Mouse (Mus musculus) embryonic facial prominence, embryonic 12.5 days (tissue): Measurements from ENCODE around the gene Casp8. TPM values are rescaled to one million over a fixed set of nuclear protein-coding genes. Genes with fewer than 3 reads are reported as not detected.
"Not testable (repeated sequence)": the region's sequence is repeated elsewhere in the genome, so short reads cannot be mapped to it uniquely, and the experiment has no call there.

Source experiments
- ATAC-seq: fragments of 200-750 bp; cut with Nextera tagmentation; 2 replicates; pipeline ENCODE4 v1.8.0; 2017; ENCODE audit not compliant: insufficient number of reproducible peaks, insufficient read depth, low FRiP score, low TSS enrichment
- H3K27ac ChIP-seq: fragments of 300-500 bp; sonication (generic); 2 replicates; pipeline ENCODE4 v1.5.1; 2016; ENCODE audit warnings: mild to moderate bottlenecking
- H3K27me3 ChIP-seq: fragments of 300-500 bp; sonication (generic); 2 replicates; pipeline ENCODE4 v1.6.1; 2016; ENCODE audit warnings: mild to moderate bottlenecking, moderate library complexity
- H3K36me3 ChIP-seq: fragments of 300-500 bp; sonication (generic); 2 replicates; pipeline ENCODE4 v1.6.1; 2016; ENCODE audit warnings: mild to moderate bottlenecking
- H3K4me1 ChIP-seq: fragments of 300-500 bp; sonication (generic); 2 replicates; pipeline ENCODE4 v1.6.1; 2016
- H3K4me2 ChIP-seq: fragments of 300-500 bp; sonication (generic); replicated peaks from 2 replicates; pipeline ENCODE4 v1.6.1; 2016; ENCODE audit warnings: mild to moderate bottlenecking, moderate library complexity
- H3K4me3 ChIP-seq: fragments of 300-500 bp; sonication (generic); 2 replicates; pipeline ENCODE4 v1.5.1; 2016; ENCODE audit warnings: mild to moderate bottlenecking
- H3K9ac ChIP-seq: fragments of 300-500 bp; sonication (generic); 2 replicates; pipeline ENCODE4 v1.6.1; 2016; ENCODE audit warnings: mild to moderate bottlenecking, moderate library complexity
- H3K9me3 ChIP-seq: fragments of 300-500 bp; sonication (generic); 2 replicates; pipeline ENCODE4 v1.6.1; 2016; ENCODE audit warnings: mild to moderate bottlenecking, moderate library complexity
- WGBS: fragments of 180-500 bp; shearing (Covaris S2); methylation state at CpG from one replicate; pipeline ENCODE4 v1.1.7; 2016; 5-methylcytosine and 5-hydroxymethylcytosine counted together
- polyA plus RNA-seq: library from polyadenylated mRNA; unstranded; fragments of >200 nt; fragmentation: Nextera tagmentation; extraction: Ambion mirVana; gene quantifications from 2 replicates; pipeline ENCODE4 v1.2.1, GENCODE M21; 2016

Casp8 gene
- polyA plus RNA-seq, 1 experiment from 2014 or later: 28.9 TPM

GRCm38 (mm10) chr1:58860586-58860985, 65.4 kb downstream of the Casp8 start:
- ATAC-seq, H3K9me3 ChIP-seq, H3K4me1 ChIP-seq, H3K9ac ChIP-seq, H3K4me2 ChIP-seq, H3K27me3 ChIP-seq, H3K4me3 ChIP-seq, H3K36me3 ChIP-seq, H3K27ac ChIP-seq: not testable (repeated sequence)
- WGBS: 75% methylated on average over 3 of the region's 3 CpGs

- H3K4me2 ChIP-seq, H3K4me3 ChIP-seq, H3K27me3 ChIP-seq, H3K9me3 ChIP-seq, H3K27ac ChIP-seq, H3K4me1 ChIP-seq, ATAC-seq, H3K36me3 ChIP-seq, H3K9ac ChIP-seq: not testable (repeated sequence)
- whole genome bisulfite sequencing: 90% methylated on average over 4 of the region's 4 CpGs
Measured at GRCm38 (mm10) chr1:58876500-58876899, 81.3 kb downstream of the Casp8 start.

- H3K9me3 ChIP-seq, H3K4me1 ChIP-seq, ATAC-seq, H3K36me3 ChIP-seq, H3K4me2 ChIP-seq, H3K27ac ChIP-seq, H3K27me3 ChIP-seq, H3K4me3 ChIP-seq, H3K9ac ChIP-seq: not testable (repeated sequence)
- WGBS: 95% methylated on average over 2 of the region's 2 CpGs
Measured at GRCm38 (mm10) chr1:58879291-58879690, 84.1 kb downstream of the Casp8 start.

- not testable (repeated sequence) for ATAC-seq
- 92% methylated on average over 9 of the region's 9 CpGs for WGBS
Measured at GRCm38 (mm10) chr1:58883279-58883678, 88.1 kb downstream of the Casp8 start.

GRCm38 (mm10) chr1:58885646-58886045, 90.5 kb downstream of the Casp8 start:
- Histone ChIP-seq H3K4me2 (no peak overlapping the region), H3K27ac (no peak overlapping the region), H3K36me3 (no peaks in the 10 kb centered on the region), H3K9me3 (no peaks in the 10 kb centered on the region), H3K27me3 (no peaks in the 10 kb centered on the region), H3K4me1 (no peaks in the 10 kb centered on the region), H3K4me3 (no peak overlapping the region), H3K9ac (no peak overlapping the region)
- WGBS: 84% methylated on average over 4 of the region's 4 CpGs
- ATAC-seq: no peak

More at GRCm38 (mm10) chr1:58883279-58883678, 88.1 kb downstream of the Casp8 start:
- H3K27ac ChIP-seq, H3K9me3 ChIP-seq, H3K9ac ChIP-seq, H3K4me2 ChIP-seq, H3K27me3 ChIP-seq, H3K36me3 ChIP-seq, H3K4me3 ChIP-seq, H3K4me1 ChIP-seq: not testable (repeated sequence)

- no peaks in the 10 kb centered on the region for H3K4me1 ChIP-seq
- no peak overlapping the region for H3K9ac ChIP-seq
- no peak for ATAC-seq
- 66% methylated on average over 5 of the region's 5 CpGs for WGBS
- H3K27me3 ChIP-seq: no peaks in the 10 kb centered on the region
- H3K36me3 ChIP-seq: no peaks in the 10 kb centered on the region
- H3K4me2 ChIP-seq: no peak overlapping the region
- no peak overlapping the region for H3K27ac ChIP-seq
- H3K9me3 ChIP-seq: no peaks in the 10 kb centered on the region
- H3K4me3 ChIP-seq: no peak overlapping the region
Measured at GRCm38 (mm10) chr1:58889826-58890546, 94.8 kb downstream of the Casp8 start.

- not testable (repeated sequence) for H3K4me3 ChIP-seq, H3K4me2 ChIP-seq, H3K9ac ChIP-seq, H3K36me3 ChIP-seq, H3K9me3 ChIP-seq, ATAC-seq, H3K27ac ChIP-seq, H3K4me1 ChIP-seq, H3K27me3 ChIP-seq
- 75% methylated on average over 5 of the region's 5 CpGs for WGBS
Measured at GRCm38 (mm10) chr1:58890697-58891290, 95.6 kb downstream of the Casp8 start.

- H3K4me1 ChIP-seq, H3K9ac ChIP-seq, H3K27ac ChIP-seq, ATAC-seq, H3K4me3 ChIP-seq, H3K4me2 ChIP-seq, H3K27me3 ChIP-seq, H3K36me3 ChIP-seq, H3K9me3 ChIP-seq: not testable (repeated sequence)
- 92% methylated on average over 1 of the region's 2 CpGs for WGBS
Measured at GRCm38 (mm10) chr1:58891481-58892170, 96.5 kb downstream of the Casp8 start.

GRCm38 (mm10) chr1:58892386-58892785, 97.2 kb downstream of the Casp8 start:
- not testable (repeated sequence) for H3K27me3 ChIP-seq, ATAC-seq, H3K4me1 ChIP-seq, H3K27ac ChIP-seq, H3K36me3 ChIP-seq, H3K9ac ChIP-seq, H3K4me3 ChIP-seq, H3K9me3 ChIP-seq, H3K4me2 ChIP-seq
- 74% methylated on average over 7 of the region's 8 CpGs for WGBS

Other genes with a start within 250 kb of the Casp8 start
- 8.1 and 9.3 TPM in 2 replicates for gene Fam126b, start 209.1 kb upstream of the Casp8 start, polyA plus RNA-seq
- gene Ndufb3, start 209.0 kb upstream of the Casp8 start, polyA plus RNA-seq: 151 and 153 TPM in 2 replicates
- gene Als2cr12, start 99.4 kb upstream of the Casp8 start, polyA plus RNA-seq: not detected in 2 replicates
- gene Cflar, start 83.9 kb upstream of the Casp8 start, polyA plus RNA-seq: 34.9 and 36.3 TPM in 2 replicates
- gene Trak2, start 178.1 kb downstream of the Casp8 start, polyA plus RNA-seq: 12.6 and 13.5 TPM in 2 replicates
- 28.8 and 30.8 TPM in 2 replicates for gene Stradb, start 178.1 kb downstream of the Casp8 start, polyA plus RNA-seq